Mouse (Mus musculus) heart, postnatal 4 days (tissue): Measurements from ENCODE around the gene Nrn1l. TPM values are rescaled to one million over a fixed set of nuclear protein-coding genes. Genes with fewer than 3 reads are reported as not detected.

Experiments
- DNase-seq: peaks from one replicate; pipeline ENCODE4 v3.0.0; 2021
- total RNA-seq, 2 experiments: library from RNA; stranded (reverse); gene quantifications; 2 replicates each; pipeline ENCODE4 v1.2.3; 2021

Gene Nrn1l
- not detected for total RNA-seq

DNA sequence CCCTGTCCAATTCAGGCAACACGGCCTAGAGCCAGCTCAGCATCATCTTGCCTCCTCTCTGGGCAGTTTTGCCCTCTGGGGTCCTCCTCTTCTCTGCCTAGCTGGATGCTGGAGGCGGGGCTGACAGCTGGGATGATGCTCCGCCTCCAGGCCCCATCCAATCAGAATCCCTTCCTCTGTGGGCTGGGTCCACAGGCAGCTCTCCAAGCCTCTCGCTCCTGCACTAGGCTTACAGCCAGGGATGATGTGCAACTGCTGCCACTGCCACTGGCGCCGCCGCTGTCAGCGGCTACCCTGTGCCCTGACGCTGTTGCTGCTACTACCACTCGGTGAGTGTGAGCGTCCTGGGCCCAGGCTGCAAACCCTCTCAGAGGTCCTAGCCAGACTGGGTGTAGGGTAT, at the start of gene Nrn1l:
TSS of gene Nrn1l (plus strand) at position 229 of the 400 bp plus-strand sequence.
- DNase-seq, result peak; percentile 87

DNA sequence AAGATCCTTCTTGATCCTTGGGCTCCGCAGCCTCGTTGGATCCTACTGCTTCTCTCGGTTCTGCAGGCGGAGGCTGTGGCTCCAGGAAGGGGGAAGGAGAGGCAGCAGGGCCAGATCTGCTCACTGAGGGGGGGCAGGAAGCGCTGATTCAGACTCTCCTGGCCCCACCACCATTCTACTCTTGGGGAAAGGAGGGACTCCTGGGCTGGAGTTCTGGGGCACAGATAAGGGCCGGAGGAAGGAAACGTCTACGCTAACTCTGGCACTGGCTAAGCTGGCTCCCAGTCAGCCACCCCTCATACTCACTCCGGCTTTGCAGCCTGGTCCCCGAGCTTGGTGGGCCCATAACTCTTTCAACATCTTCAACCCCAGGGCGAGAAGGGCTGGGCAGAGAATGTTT, 46.7 kb upstream of the Nrn1l start:
- peak; percentile 18 for DNase-seq

DNA sequence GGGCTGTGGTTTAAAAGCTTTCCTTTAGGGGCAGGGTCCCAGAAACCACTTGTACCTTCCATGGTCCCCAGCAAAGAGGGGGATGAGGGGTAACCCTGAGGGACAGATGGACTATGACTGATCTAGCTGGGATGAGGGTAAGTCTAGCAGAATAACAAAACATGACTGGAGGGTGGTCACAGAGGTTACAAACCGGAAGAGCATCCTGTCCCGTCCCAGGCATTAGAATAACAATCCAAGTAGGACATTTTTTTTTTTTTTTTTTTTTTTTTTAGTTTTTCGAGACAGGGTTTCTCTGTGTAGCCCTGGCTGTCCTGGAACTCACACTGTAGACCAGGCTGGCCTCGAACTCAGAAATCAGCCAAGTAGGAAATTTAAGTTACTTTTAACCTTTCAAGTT, 43.4 kb upstream of the Nrn1l start:
- DNase-seq, result no peak

DNA sequence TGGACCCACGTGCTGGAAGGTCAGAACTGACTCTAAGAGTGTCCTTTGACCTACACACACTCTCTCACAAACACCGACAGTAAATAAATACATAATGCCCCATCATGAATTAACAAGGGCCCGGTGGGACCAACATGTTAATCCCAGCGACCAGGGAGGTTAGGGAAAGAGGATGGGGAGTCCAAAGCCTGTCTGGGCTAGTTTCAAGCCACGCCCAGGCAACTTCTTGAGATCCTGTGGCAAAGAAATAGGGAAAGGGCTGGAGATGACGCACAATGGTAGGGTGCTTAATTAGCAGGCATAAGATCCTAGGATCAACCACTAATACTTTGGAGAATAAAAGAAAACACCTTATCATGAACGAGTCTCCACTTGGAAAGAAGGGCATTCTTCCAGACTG, 42.8 kb upstream of the Nrn1l start:
- DNase-seq, result no peak

DNA sequence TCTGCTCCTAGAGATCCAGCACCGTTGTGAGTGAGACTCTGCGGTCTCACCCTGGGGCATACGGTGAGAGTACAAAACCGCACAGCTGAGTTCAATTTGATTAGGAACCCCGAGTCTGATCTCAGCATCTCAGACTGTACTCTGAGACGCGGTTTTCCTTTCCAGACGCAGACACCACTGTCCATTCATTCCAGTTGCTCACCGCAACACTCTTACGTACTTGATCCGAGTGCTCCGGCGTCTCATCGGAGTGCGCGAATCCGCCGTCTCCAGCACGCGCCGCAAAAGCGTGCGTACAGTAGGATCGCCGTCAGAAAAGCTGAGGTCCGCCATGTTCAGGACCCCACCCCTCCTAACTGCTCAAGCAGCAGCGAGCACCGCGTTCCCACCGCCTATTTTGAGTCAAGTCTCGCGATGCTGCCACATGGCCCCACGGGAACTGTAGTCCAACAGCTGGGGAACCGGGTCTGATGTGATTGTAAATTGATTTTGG, 41.7 kb upstream of the Nrn1l start:
- DNase-seq, result peak; percentile 93

DNA sequence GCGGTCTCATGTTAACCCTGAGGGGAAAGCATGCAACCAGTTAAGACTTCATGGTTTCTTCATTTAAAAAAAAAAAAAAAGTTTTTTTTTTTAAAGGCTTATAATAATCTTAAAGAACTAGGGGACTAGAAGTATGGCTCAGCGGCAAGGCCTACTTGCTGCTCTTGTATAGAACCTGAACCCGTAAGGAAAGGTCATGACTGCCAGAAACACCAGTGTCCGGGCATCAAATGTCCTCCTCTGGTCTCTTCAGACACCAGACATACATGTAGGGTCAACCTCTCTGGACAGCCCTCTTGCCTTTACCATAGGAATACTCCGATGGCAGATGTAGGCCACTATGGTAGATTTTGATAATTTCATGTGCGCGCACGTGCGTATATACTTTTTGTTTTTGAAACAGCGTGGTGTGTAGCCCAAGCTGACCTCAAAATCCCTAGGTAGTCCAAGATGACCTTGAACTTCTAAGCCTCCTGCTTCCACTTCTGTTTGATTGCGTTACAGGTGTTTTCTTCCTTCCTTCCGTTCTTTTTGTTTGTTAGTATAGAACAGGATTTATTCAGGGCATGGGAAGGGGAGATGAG, 41.1 kb upstream of the Nrn1l start:
- no peak for DNase-seq

DNA sequence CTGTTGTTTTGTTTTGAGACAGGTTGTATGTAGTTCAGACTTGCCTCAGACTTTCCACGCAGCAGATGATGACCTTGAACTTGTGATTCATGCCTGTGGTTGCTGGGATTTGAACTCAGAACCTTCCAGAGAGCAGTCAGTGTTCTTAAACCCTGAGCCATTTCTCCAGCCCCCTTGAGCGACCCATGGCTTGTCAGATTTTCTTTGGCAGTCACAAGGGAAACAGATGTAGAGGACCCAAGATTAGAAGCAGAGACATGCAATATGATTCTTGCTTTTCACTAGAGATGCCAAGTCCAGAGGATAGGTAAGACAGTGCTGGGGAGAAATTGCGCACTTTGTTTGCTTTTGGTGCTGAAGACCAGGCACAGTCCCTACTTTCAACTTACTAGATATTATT, 40.2 kb upstream of the Nrn1l start, which contains the start of gene Cenpt:
TSS of gene Cenpt (minus strand) at position 101 of the 400 bp plus-strand sequence.
- no peak for DNase-seq

DNA sequence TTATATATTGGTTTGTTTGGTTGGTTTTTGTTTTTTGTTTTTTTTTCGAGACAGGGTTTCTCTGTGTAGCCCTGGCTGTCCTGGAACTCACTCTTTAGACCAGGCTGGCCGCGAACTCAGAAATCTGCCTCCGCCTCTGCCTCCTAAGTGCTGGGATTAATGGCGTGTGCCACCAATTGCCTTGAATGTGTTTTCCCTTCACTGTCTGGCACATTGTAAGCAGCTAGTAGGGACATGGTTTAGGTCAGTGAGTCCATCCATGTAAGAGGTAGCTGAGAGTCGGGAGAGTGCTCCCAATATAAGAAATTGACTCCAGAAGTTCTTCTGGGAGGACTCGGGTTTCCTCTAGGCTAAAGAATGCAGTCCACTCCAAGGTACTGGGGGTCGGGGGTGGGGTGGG, 39.1 kb upstream of the Nrn1l start:
- DNase-seq, result no peak

DNA sequence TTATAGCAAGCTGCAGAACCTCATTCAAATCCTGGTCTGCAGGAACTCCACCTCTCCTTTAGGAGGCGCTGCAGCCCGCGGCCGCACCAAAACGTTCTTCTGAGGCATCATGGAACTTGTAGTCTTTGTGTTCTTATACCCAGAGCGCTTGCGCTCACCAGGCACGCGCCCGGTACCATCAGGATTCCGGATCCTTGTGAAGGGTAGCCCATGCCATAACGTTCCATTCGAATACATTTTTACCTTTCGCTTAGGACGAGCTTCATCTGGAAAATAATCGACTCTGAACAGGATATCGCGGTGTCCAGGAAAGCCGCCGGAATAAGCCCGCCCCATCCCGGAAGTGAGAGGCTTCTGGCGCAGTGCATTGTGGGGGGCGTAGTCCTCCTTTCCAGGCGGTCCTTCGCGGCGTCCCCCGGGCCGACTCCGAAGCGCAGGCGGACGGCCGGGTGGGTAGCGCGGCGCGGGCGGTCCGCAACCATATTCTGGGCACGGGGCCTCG, 38.6 kb upstream of the Nrn1l start, which contains the start of gene Thap11:
TSS of gene Thap11 (plus strand) at position 418 of the 502 bp plus-strand sequence.
- peak; percentile 95 for DNase-seq

DNA sequence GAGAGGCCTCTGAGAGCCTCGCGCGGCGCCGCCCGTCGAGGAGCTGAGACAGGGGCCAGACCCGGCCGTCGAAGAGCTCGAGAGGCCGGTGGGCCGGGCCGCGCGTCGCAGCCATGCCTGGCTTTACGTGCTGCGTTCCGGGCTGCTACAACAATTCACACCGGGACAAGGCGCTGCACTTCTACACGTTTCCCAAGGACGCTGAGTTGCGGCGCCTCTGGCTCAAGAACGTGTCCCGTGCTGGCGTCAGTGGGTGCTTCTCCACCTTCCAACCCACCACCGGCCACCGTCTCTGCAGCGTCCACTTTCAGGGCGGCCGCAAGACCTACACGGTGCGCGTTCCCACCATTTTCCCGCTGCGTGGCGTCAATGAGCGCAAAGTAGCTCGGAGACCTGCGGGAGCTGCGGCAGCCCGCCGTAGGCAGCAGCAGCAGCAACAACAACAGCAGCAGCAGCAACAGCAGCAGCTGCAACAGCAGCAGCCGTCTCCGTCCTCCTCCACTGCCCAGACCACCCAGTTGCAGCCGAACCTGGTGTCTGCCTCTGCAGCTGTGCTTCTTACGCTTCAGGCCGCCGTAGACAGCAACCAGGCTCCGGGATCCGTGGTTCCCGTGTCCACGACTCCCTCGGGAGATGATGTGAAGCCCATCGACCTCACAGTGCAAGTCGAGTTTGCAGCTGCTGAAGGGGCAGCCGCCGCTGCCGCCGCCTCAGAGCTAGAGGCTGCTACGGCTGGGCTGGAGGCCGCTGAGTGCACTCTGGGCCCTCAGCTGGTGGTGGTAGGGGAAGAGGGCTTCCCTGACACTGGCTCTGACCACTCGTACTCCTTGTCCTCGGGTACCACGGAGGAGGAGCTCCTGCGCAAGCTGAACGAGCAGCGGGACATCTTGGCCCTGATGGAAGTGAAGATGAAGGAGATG, 37.9 kb upstream of the Nrn1l start:
- peak; percentile 62 for DNase-seq

DNA sequence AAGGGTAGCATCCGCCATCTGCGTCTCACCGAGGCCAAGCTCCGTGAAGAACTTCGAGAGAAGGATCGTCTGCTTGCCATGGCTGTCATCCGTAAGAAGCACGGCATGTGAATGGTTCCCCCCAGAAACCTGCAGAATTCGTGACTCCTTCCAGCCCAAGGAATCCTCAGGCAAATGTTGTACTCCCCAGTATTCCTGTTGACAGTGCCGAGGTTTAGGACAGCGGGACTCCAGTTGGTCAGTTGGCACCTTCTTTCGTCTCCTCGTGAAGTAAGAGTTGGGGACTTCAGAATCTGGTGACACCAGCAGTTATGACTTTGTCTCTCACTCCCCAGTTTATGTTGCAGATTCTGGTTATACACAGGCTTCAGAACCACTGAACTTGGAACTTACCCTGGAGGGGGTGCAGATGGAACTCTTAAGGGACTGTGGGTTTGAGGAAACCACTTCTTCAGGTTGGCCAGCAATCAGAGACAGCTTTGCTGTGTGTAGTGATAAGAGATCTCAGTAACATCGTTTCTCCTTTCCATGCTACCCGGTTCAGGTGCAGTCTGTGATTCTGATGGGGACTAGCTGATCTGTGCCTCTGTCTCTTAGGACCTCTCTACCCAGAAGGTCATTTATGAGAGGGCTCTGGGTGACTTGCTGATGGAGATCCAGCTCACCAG, 37.1 kb upstream of the Nrn1l start:
- no peak for DNase-seq

DNA sequence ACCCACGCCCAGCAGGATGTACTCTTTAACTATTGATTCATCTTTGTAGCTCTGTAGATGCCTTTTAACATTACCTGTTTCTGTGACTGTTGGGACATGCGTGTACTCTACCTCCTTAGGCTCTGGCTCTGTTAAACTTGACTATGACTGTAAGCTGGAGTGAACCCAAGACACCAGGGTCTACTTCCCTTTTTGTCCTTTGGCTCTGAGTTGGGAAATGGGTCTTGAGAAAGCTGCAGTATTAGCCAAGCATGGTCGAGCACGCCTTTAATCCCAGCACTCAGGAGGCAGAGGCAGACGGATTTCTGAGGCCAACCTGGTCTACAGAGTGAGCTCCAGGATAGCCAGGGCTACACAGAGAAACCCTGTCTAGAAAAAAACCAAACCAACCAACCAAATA, 34.9 kb upstream of the Nrn1l start:
- no peak for DNase-seq

DNA sequence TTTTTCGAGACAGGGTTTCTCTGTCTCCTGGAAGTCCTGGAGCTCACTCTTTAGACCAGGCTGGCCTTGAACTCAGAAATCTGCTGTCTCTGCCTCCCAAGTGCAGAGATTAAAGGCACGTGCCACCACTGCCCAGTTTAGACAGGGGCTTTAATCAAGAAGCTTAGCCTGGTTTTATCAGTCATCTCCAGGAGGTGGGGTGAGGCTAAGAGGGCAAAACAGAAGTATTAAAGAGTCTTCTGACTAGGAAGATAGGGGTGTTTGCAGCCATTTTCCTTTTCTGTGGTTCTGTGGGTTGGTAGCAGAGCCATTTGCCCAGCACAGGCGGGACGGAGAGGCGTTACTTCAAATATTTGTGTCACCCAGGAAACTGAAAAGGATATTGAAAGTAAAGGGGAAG, 34.1 kb upstream of the Nrn1l start:
- DNase-seq, result no peak

DNA sequence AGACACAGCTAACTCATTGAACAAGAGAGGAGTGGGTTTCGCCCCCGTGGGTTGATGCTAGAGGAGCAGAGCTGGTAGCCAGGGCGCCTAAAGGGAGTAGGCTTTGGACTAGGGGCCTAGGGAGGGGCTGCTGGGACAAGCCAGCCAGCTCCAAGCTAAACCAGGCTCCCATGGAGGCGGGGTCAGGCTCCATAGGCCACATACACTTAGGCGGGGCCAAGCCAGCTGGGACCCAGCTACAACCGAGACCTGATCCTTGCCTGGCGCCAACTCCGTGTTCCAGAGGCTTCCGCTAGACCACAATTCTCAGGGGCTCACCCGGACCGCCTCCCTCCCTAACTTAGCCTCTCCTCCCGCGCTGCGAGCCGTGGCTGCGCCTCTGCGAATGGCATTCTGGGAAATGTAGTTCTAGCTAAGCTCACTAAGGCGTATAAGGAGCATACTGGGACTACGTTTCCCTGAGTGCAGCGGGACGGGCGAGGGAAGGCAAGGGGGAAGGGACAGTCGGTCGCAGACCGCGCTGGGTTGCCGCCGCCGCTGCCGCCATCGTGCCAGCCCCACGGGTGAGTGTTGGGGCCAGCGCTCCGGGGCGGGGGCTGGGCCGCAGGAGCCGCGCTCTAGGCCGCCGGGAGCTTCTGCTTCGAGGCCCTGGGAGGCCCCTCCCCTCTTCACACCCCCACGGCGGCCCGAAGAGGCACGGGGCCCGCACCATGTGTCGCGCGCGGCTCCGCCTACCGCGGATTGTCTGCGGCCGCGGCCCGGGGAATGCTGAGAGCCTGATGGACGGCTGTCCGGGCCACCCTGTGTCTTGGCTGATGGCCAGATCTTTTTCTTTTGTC, 33.0 kb upstream of the Nrn1l start, which contains the start of gene Nutf2:
TSS of gene Nutf2 (plus strand) at position 438 of the 839 bp plus-strand sequence.
- peak; percentile 96 for DNase-seq

DNA sequence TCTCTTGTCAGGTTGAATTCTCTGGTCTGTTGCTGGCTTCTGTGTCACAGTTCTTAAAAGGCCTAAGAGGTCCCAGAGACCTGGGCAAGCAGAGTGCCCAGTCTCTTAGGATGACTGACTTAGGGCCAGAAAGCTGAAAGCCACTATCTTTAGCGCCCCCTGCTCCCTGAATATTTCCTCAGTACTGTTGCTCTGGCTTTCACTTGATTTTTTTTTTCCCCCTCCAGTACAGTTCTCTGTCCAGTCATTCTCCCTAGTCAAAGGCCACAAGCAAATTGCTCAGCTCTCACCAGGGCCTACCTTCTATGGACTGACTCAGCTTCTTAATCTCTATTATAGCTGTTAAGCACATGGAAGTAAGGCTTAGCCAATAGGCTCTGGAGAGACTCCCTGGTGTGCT, 31.4 kb upstream of the Nrn1l start:
- no peak for DNase-seq

DNA sequence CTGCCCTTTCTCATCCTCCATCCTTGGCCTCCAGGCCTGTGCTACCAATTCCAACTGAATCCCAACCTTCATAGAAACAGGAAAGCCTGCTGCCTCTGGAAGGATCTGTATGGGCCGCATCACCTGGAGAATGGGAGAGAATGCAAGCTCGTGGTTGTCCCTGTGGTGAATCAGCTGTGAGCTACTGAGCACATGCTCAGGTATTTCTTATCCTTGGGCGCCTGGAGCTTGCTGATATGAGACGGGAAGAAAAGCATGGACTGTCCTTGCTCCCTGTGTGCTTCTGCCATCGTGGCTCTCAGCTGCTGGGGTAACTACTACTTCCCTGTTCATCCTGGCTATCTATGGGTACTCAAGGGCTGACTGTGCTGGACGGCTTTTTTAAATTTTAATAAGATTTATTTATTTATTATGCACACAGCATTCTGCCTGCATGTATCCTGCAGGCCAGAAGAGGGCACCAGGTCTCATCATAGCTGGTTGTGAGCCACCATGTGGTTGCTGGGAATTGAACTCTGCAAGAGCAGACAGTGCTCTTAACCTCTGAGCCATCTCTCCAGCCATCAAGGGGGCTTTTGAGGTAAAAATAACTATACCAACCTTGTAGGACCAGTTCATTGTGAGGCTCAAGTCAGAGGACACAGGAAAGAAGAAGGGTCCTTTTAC, 26.9 kb upstream of the Nrn1l start:
- no peak for DNase-seq

DNA sequence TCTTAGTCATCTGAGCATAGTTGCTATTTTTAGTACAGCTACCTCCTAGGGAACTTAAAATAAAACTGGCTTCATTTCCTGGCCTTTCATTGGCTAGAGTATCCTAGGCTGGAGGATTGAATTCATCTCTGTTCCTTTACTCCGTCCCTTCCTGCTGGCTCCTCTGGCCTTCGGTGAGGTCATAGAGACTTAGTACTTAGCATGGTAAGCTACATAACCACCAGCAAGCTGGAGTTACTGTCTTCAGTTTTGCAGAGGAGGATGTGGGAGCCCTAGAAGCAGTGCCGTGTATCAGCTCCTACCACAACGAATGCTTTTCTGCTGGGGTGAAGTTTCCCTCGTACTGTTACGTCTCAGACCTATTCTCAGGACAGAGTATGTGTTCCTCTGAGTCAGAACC, 19.1 kb upstream of the Nrn1l start:
- peak; percentile 42 for DNase-seq

DNA sequence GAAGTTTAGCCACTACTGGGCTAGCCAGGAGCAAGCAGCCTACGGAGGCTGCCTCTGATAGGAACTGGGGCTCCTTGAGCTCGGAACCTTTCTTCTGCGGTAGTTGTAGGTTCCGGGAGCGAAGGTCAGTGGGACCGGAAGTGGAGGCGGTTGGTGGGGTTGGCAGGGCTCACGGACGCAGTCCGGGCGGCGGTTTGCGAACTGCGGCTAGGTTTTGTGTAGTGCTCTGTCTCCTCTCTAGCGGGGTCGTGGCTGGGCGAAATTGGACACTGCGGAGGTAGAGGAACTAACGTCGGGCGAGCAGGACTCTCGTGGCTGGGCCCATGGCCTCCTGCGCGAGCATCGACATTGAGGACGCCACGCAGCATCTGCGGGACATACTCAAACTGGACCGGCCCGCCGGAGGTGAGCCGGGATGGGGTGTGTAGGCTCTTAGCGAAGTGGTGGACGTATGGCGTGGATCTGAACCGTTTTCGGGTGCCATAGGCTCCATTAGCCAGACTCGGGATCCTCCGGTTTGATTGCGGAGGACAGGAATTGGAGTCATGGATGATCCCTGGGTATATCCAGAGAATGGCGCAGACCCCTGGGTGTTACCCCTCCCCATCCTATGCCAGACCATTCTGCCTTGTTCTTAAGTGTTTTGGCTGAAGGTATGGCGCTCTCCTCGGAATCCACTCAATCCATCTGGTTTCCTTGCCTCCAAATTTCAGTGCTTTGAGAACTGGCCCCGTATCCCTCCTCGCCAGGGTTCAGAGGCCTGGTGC, 12.4 kb upstream of the Nrn1l start, which contains the start of gene Edc4:
TSS of gene Edc4 (plus strand) at position 128 of the 767 bp plus-strand sequence.
- peak; percentile 94 for DNase-seq

DNA sequence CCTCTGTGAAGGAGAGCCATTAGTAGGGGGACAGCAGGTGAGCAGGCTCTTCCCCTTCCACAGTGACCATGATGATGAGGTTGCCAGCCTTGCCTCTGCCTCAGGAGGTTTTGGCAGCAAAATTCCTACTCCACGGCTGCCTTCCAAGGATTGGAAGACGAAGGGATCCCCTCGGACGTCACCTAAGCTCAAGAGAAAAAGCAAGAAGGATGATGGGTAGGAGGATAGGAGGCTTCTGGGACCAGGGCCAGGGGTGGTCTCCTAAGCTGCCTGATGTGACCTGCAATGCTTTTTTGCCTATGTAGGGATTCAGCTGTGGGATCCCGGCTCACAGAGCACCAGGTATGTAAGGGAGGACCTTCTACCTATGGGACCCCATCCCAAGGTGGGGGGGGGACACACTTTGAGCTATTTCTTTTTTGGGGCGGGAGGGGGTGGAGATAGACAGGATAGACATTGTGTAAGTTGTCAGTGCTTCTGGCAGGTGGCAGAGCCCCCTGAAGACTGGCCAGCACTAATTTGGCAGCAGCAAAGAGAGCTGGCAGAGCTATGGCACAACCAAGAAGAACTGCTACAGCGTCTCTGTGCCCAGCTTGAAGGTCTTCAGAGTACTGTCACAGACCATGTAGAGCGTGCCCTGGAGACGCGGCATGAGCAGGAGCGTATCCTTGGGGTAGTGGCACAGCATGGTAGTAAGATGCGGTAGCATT, 3.5 kb upstream of the Nrn1l start:
- no peak for DNase-seq

DNA sequence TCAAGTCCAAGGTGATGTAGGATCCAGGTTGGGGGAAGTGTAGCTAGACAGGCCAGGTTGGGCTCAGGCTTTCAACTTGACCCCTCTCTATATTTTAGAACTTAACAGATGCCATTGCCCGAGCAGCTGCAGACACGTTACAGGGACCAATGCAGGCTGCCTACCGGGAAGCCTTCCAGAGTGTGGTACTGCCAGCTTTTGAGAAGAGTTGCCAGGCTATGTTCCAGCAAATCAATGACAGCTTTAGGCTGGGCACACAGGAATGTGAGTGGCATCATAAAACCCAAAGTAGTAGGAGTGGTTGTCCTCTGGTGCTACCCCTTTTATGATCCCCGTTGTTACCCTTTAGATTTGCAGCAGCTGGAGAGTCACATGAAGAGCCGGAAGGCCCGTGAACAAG, 2.5 kb upstream of the Nrn1l start:
- DNase-seq, result no peak
